Mouse (Mus musculus): ENCODE data around the gene Ubtf. TPM values are rescaled to one million over a fixed set of nuclear protein-coding genes. Genes with fewer than 3 reads are reported as not detected.
"Not testable (repeated sequence)": the region's sequence is repeated elsewhere in the genome, so short reads cannot be mapped to it uniquely, and the experiment has no call there.

Ubtf gene
- polyA plus RNA-seq (2015; fragmentation: Nextera tagmentation; extraction: Ambion mirVana) = 51.0 and 60.2 TPM in 2 replicates

- Histone ChIP-seq H3K4me2 (peak within 1 kb of the TSS; percentile 95), H3K4me1 (replicated peaks) (peaks cover 24% of the 10 kb centered on the region), H3K9ac (peak within 1 kb of the TSS; percentile 100), H3K27me3 (no peaks in the 10 kb centered on the region), H3K9me3 (replicated peaks) (no peaks in the 10 kb centered on the region), H3K36me3 (peaks cover 10% of the 10 kb centered on the region), H3K27ac (peak within 1 kb of the TSS; percentile 100), H3K4me3 (peak within 1 kb of the TSS; percentile 99)
- WGBS = under 1% methylated on average over 24 of the region's 25 CpGs
- 0 out of 2 replicates have a peak, but pooled peaks have one; percentile 15 for ATAC-seq (replicated peaks; ENCODE audit: insufficient number of reproducible peaks, insufficient read depth, low FRiP score, low read depth)
Measured at GRCm38 (mm10) chr11:102319410-102319792, at the start of gene Ubtf. Ubtf (minus strand) TSS chr11:102319742.

DNA sequence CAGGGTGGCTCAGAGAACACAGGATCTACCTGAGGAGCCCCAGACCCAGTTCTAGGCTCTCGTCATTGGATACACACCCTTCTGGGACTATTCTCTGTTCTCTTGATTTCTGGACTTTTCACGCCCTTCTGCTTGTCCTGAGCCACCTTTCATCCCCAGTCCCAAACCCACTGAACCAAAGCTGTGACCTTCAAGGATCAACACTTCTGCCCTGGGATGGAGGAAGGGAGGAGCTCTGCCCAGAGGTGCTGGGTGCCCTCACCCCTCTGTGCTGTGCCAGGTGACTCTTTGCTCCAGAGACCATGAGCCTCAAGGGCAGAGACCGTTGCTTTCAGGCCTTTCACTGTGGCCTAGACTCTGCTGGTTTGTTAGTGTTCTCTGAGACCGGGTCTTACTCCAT lies 49.7 kb upstream of the Ubtf start:
- Histone ChIP-seq H3K4me3 (no peak overlapping the region), H3K27me3 (peaks cover 17% of the 10 kb centered on the region; the same call in 1 of the 2 replicates), H3K9me3 (replicated peaks) (no peaks in the 10 kb centered on the region), H3K4me1 (replicated peaks) (no peaks in the 10 kb centered on the region), H3K9ac (no peak overlapping the region), H3K4me2 (no peak overlapping the region), H3K36me3 (no peaks in the 10 kb centered on the region), H3K27ac (no peak overlapping the region)
- ATAC-seq (replicated peaks; ENCODE audit: insufficient number of reproducible peaks, insufficient read depth, low FRiP score, low read depth) = no peak
- WGBS = 79% methylated on average over 4 of the region's 4 CpGs

- no peak overlapping the region for H3K4me2 ChIP-seq
Measured at GRCm38 (mm10) chr11:102368347-102368746, 48.8 kb upstream of the Ubtf start.

GRCm38 (mm10) chr11:102367504-102368280 lies 48.1 kb upstream of the Ubtf start:
- no peak for ATAC-seq (replicated peaks; ENCODE audit: insufficient number of reproducible peaks, insufficient read depth, low FRiP score, low read depth)
- Histone ChIP-seq H3K9ac (no peak overlapping the region), H3K4me2 (no peak overlapping the region), H3K27me3 (peaks cover 8% of the 10 kb centered on the region; the same call in 1 of the 2 replicates), H3K36me3 (no peaks in the 10 kb centered on the region), H3K4me3 (no peak overlapping the region), H3K9me3 (replicated peaks) (no peaks in the 10 kb centered on the region), H3K27ac (no peak overlapping the region), H3K4me1 (replicated peaks) (0 out of 2 replicates have a peak, but pooled peaks cover 4% of the 10 kb centered on the region)
- WGBS = 67% methylated on average over 9 of the region's 9 CpGs

More at GRCm38 (mm10) chr11:102368347-102368746, 48.8 kb upstream of the Ubtf start:
- 72% methylated on average over 5 of the region's 5 CpGs for WGBS
- 0 out of 2 replicates have a peak, but pooled peaks cover 4% of the 10 kb centered on the region for H3K4me1 ChIP-seq (replicated peaks)
- no peak overlapping the region for H3K9ac ChIP-seq
- no peaks in the 10 kb centered on the region for H3K36me3 ChIP-seq
- peaks cover 12% of the 10 kb centered on the region; the same call in 1 of the 2 replicates for H3K27me3 ChIP-seq
- no peak overlapping the region for H3K4me3 ChIP-seq
- H3K27ac ChIP-seq = no peak overlapping the region
- H3K9me3 ChIP-seq (replicated peaks) = no peaks in the 10 kb centered on the region
- ATAC-seq (replicated peaks; ENCODE audit: insufficient number of reproducible peaks, insufficient read depth, low FRiP score, low read depth) = no peak

GRCm38 (mm10) chr11:102366103-102366502 lies 46.6 kb upstream of the Ubtf start, which contains the start of gene Slc4a1:
Slc4a1 (minus strand) TSS chr11:102366203.
- not testable (repeated sequence) for H3K4me3 ChIP-seq, H3K4me2 ChIP-seq
- 79% methylated on average over 8 of the region's 8 CpGs for WGBS

DNA sequence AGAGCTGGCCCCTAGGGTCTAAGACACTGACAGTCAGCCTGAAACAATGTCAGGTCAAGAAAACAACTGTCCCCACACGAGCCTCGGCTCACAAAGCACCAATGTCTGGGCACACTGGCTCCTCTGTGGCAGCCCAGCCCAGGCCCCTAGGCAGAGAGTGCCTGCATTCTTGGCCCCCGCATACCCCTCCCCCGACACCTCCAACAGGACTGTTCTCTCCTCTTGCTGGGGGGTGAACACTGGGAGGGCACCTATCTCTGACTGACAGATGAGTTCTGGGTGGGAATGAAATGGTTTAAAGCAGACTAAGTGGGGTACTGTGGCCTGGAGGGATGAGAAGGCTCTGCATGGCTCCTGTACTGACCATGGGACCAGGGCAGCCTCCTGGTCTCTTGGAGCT lies 46.2 kb upstream of the Ubtf start:
- Histone ChIP-seq H3K4me2 (no peak overlapping the region), H3K9me3 (replicated peaks) (no peaks in the 10 kb centered on the region), H3K36me3 (no peaks in the 10 kb centered on the region), H3K27me3 (peaks cover 16% of the 10 kb centered on the region), H3K27ac (no peak overlapping the region), H3K9ac (no peak overlapping the region), H3K4me3 (no peak overlapping the region), H3K4me1 (replicated peaks) (0 out of 2 replicates have a peak, but pooled peaks cover 4% of the 10 kb centered on the region)
- WGBS = 51% methylated on average over 4 of the region's 4 CpGs
- no peak for ATAC-seq (replicated peaks; ENCODE audit: insufficient number of reproducible peaks, insufficient read depth, low FRiP score, low read depth)

More at GRCm38 (mm10) chr11:102366103-102366502, 46.6 kb upstream of the Ubtf start, which contains the start of gene Slc4a1:
- H3K36me3 ChIP-seq; ATAC-seq (replicated peaks; ENCODE audit: insufficient number of reproducible peaks, insufficient read depth, low FRiP score, low read depth); H3K9ac ChIP-seq; H3K4me1 ChIP-seq (replicated peaks); H3K9me3 ChIP-seq (replicated peaks); H3K27ac ChIP-seq: not testable (repeated sequence)
- H3K27me3 ChIP-seq = peaks cover 14% of the 10 kb centered on the region

GRCm38 (mm10) chr11:102364570-102365371 lies 45.2 kb upstream of the Ubtf start:
- H3K27ac ChIP-seq = no peak overlapping the region

DNA sequence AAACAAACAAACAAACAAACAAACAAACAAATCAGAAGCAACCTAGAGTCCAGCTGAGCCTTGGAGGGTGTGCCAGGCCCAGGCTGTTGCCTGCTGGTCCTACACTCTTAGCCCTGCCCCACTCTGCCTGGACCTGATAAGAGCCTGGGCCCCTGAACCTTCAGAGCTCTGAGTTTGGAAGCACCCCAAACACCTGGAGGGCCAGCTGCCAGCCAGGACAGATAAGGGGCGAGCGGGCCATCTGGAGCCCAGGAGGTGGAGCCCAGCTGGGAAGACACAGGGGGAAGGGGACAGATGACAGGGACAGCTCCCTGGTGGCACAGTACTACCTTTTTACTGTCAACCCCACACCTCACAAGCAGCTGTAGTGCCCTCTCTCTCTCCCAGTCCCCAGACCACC lies 44.1 kb upstream of the Ubtf start:
- 24% methylated on average over 2 of the region's 2 CpGs for WGBS
- Histone ChIP-seq H3K4me3 (no peak overlapping the region), H3K27me3 (peaks cover 35% of the 10 kb centered on the region), H3K4me2 (no peak overlapping the region), H3K4me1 (replicated peaks) (0 out of 2 replicates have a peak, but pooled peaks cover 4% of the 10 kb centered on the region), H3K9me3 (replicated peaks) (no peaks in the 10 kb centered on the region), H3K36me3 (no peaks in the 10 kb centered on the region), H3K27ac (no peak overlapping the region), H3K9ac (no peak overlapping the region)
- ATAC-seq (replicated peaks; ENCODE audit: insufficient number of reproducible peaks, insufficient read depth, low FRiP score, low read depth) = no peak

More at GRCm38 (mm10) chr11:102364570-102365371, 45.2 kb upstream of the Ubtf start:
- Histone ChIP-seq H3K9ac (no peak overlapping the region), H3K9me3 (replicated peaks) (no peaks in the 10 kb centered on the region), H3K36me3 (no peaks in the 10 kb centered on the region), H3K27me3 (peaks cover 25% of the 10 kb centered on the region), H3K4me1 (replicated peaks) (0 out of 2 replicates have a peak, but pooled peaks cover 4% of the 10 kb centered on the region), H3K4me3 (no peak overlapping the region), H3K4me2 (no peak overlapping the region)
- peak; percentile 16; the same call in 1 of the 2 replicates for ATAC-seq (replicated peaks; ENCODE audit: insufficient number of reproducible peaks, insufficient read depth, low FRiP score, low read depth)
- 66% methylated on average over 14 of the region's 14 CpGs for WGBS

- no peak overlapping the region for H3K4me2 ChIP-seq
- H3K9ac ChIP-seq = no peak overlapping the region
- peaks cover 47% of the 10 kb centered on the region for H3K27me3 ChIP-seq
- H3K36me3 ChIP-seq = no peaks in the 10 kb centered on the region
- H3K4me3 ChIP-seq = no peak overlapping the region
- no peaks in the 10 kb centered on the region for H3K9me3 ChIP-seq (replicated peaks)
- 83% methylated on average over 8 of the region's 8 CpGs for WGBS
- H3K27ac ChIP-seq = no peak overlapping the region
- 0 out of 2 replicates have a peak, but pooled peaks cover 4% of the 10 kb centered on the region for H3K4me1 ChIP-seq (replicated peaks)
- ATAC-seq (replicated peaks; ENCODE audit: insufficient number of reproducible peaks, insufficient read depth, low FRiP score, low read depth) = no peak
Measured at GRCm38 (mm10) chr11:102361776-102362495, 42.4 kb upstream of the Ubtf start.

DNA sequence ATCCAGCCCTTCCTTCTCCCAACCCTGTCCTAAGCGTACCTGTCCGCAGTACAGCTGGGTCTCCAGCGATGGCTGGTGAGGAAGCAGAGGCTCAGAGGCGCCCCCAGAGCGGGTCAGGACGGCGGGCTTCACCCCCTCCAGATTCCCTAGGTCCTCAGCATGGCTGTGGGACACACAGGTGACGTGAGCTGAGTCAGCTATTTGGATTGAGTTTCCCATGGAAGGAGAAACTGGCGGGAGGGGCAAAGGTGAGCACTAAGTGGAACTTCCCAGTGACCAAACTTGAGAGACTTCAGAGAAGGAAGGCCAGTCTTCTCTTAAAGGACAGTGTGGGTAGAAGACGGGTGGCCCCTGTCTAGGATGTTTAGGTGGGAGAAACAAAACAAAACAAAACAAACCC lies 38.8 kb upstream of the Ubtf start:
- Histone ChIP-seq H3K4me3 (no peak overlapping the region), H3K9ac (no peak overlapping the region), H3K27ac (no peak overlapping the region), H3K36me3 (no peaks in the 10 kb centered on the region), H3K4me1 (replicated peaks) (no peaks in the 10 kb centered on the region), H3K4me2 (no peak overlapping the region), H3K9me3 (replicated peaks) (no peaks in the 10 kb centered on the region), H3K27me3 (peaks cover 65% of the 10 kb centered on the region)
- ATAC-seq (replicated peaks; ENCODE audit: insufficient number of reproducible peaks, insufficient read depth, low FRiP score, low read depth) = no peak
- WGBS = 66% methylated on average over 10 of the region's 10 CpGs
